Mouse (Mus musculus) bone marrow macrophage, adult 2 months (primary cell): ENCODE data around the gene Zfp36l1. TPM values are rescaled to one million over a fixed set of nuclear protein-coding genes. Genes with fewer than 3 reads are reported as not detected.

Source experiments
- H3K27ac ChIP-seq: 2 replicates; pipeline ENCODE4 v1.5.1; 2012; ENCODE audit warnings: low read depth, low read length; ENCODE audit not compliant: insufficient read depth
- H3K4me1 ChIP-seq: 2 replicates; pipeline ENCODE4 v1.6.1; 2012; ENCODE audit warnings: low read length; ENCODE audit not compliant: control insufficient read depth, insufficient read depth
- H3K4me3 ChIP-seq: 2 replicates; pipeline ENCODE4 v1.5.1; 2012; ENCODE audit warnings: mild to moderate bottlenecking, low read length, moderate library complexity; ENCODE audit not compliant: insufficient read depth
- CTCF ChIP-seq: IDR thresholded peaks from 2 replicates; pipeline ENCODE4 v1.5.1; 2012; ENCODE audit warnings: low read depth, mild to moderate bottlenecking, low read length, moderate library complexity
- POLR2A ChIP-seq: IDR thresholded peaks from 2 replicates; pipeline ENCODE4 v1.6.1; 2012; ENCODE audit warnings: mild to moderate bottlenecking, low read depth, low read length, borderline replicate concordance
- polyA plus RNA-seq: library from polyadenylated mRNA; stranded (reverse); fragments of >200 nt; gene quantifications from 2 replicates; pipeline ENCODE4 v1.2.4, GENCODE M21; 2012; ENCODE audit not compliant: missing spikeins, insufficient read depth, insufficient read length

Zfp36l1 gene
- polyA plus RNA-seq, 1 experiment, result 268 TPM

- Histone ChIP-seq H3K4me3 (no peak overlapping the region), H3K27ac (no peak overlapping the region), H3K4me1 (peaks cover 2% of the 10 kb centered on the region; the same call in 1 of the 2 replicates)
- no peak for TF ChIP-seq CTCF
- no peak for TF ChIP-seq POLR2A
Observed at GRCm38 (mm10) chr12:80092787-80093186, 20.0 kb downstream of the Zfp36l1 start.

GRCm38 (mm10) chr12:80091080-80091479, 21.7 kb downstream of the Zfp36l1 start:
- Histone ChIP-seq H3K4me3 (no peak overlapping the region), H3K4me1 (peaks cover 2% of the 10 kb centered on the region; the same call in 1 of the 2 replicates), H3K27ac (no peak overlapping the region)
- TF ChIP-seq POLR2A (no peak), CTCF (no peak)

GRCm38 (mm10) chr12:80090529-80090928, 22.3 kb downstream of the Zfp36l1 start:
- peaks cover 2% of the 10 kb centered on the region; the same call in 1 of the 2 replicates for H3K4me1 ChIP-seq
- TF ChIP-seq POLR2A (no peak), CTCF (no peak)
- no peak overlapping the region for H3K4me3 ChIP-seq
- H3K27ac ChIP-seq, result no peak overlapping the region

- Histone ChIP-seq H3K4me3 (no peak overlapping the region), H3K4me1 (peaks cover 10% of the 10 kb centered on the region), H3K27ac (no peak overlapping the region)
- no peak for TF ChIP-seq POLR2A
Observed at GRCm38 (mm10) chr12:80088143-80088542, 24.7 kb downstream of the Zfp36l1 start.

- Histone ChIP-seq H3K27ac (no peak overlapping the region), H3K4me3 (no peak overlapping the region), H3K4me1 (peaks cover 15% of the 10 kb centered on the region)
- no peak for TF ChIP-seq POLR2A
- no peak for TF ChIP-seq CTCF
Observed at GRCm38 (mm10) chr12:80084446-80085112, 28.2 kb downstream of the Zfp36l1 start.

GRCm38 (mm10) chr12:80083937-80084336, 28.9 kb downstream of the Zfp36l1 start:
- no peak overlapping the region for H3K4me3 ChIP-seq
- TF ChIP-seq POLR2A, result no peak
- TF ChIP-seq CTCF, result no peak
- no peak overlapping the region for H3K27ac ChIP-seq
- H3K4me1 ChIP-seq, result peaks cover 15% of the 10 kb centered on the region

GRCm38 (mm10) chr12:80083133-80083821, 29.5 kb downstream of the Zfp36l1 start:
- H3K27ac ChIP-seq, result no peak overlapping the region
- H3K4me3 ChIP-seq, result no peak overlapping the region
- TF ChIP-seq CTCF, result no peak; the same call in 1 of the 2 replicates
- no peak for TF ChIP-seq POLR2A
- peaks cover 15% of the 10 kb centered on the region for H3K4me1 ChIP-seq

GRCm38 (mm10) chr12:80082730-80083129, 30.1 kb downstream of the Zfp36l1 start:
- Histone ChIP-seq H3K4me3 (no peak overlapping the region), H3K27ac (no peak overlapping the region), H3K4me1 (peaks cover 15% of the 10 kb centered on the region)
- TF ChIP-seq POLR2A (no peak), CTCF (no peak)

GRCm38 (mm10) chr12:80081440-80081839, 31.4 kb downstream of the Zfp36l1 start:
- Histone ChIP-seq H3K27ac (no peak overlapping the region), H3K4me1 (peaks cover 15% of the 10 kb centered on the region), H3K4me3 (no peak overlapping the region)
- TF ChIP-seq POLR2A (no peak), CTCF (no peak)

- TF ChIP-seq CTCF (no peak), POLR2A (no peak)
- H3K4me3 ChIP-seq, result no peak overlapping the region
- no peak overlapping the region for H3K27ac ChIP-seq
- H3K4me1 ChIP-seq, result peaks cover 15% of the 10 kb centered on the region
Observed at GRCm38 (mm10) chr12:80079937-80080336, 32.9 kb downstream of the Zfp36l1 start.
